Mouse (Mus musculus): ENCODE results near the gene Tmub1. TPM values are rescaled to one million over a fixed set of nuclear protein-coding genes. Genes with fewer than 3 reads are reported as not detected.
A peak's percentile ranks its signal among the peaks of the same experiment; 100 is the strongest.

The Tmub1 gene
- total and polyA plus RNA-seq, 2 experiments from 2014 or later = 16.5 to 36.7 TPM

DNA sequence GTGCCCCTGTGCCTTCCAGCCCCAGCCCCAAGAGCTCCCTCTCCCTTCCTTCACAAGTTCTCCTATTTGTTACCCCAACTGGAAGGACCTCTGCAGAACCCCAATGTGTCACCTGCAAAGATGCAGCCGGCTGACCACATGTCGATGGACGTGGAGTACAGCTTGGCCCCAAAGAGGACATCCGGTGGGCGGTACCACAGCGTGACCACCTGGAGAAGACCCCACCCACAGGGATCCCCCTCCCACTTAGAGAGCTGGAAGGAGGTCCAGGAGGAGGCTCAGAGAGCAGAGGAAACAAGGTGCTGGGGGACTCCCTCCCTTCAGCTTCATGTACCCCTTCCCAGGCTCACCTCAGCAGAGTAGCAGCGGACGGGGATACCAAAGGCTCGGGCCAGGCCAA, 27.3 kb downstream of the Tmub1 start:
- H3K4me1 ChIP-seq (ENCODE audit: control insufficient read depth, insufficient read depth) = peaks cover 8% of the 10 kb centered on the region; the same call in 1 of the 2 replicates
- H3K27ac ChIP-seq (ENCODE audit: low read depth) = no peak overlapping the region
- no peak overlapping the region for H3K4me2 ChIP-seq (ENCODE audit: low read depth, low read length)
- no peaks in the 10 kb centered on the region for H3K9me3 ChIP-seq (replicated peaks; ENCODE audit: control insufficient read depth, low read length)
- ATAC-seq (ENCODE audit: insufficient read depth, low read depth) (no peak), DNase-seq (ENCODE audit: low spot score) (no peak)
- no peak overlapping the region for H3K9ac ChIP-seq (replicated peaks; ENCODE audit: low read depth, low read length)
- WGBS = 89% methylated on average over 9 of the region's 9 CpGs
- no peaks in the 10 kb centered on the region for H3K27me3 ChIP-seq (ENCODE audit: control insufficient read depth, insufficient read depth, low read length)
- H3K36me3 ChIP-seq (replicated peaks; ENCODE audit: control insufficient read depth, insufficient read depth, low read length) = peaks cover 15% of the 10 kb centered on the region; the same call in 1 of the 2 replicates
- H3K4me3 ChIP-seq (ENCODE audit: low read depth, low read length) = no peak overlapping the region
- TF ChIP-seq EP300 (IDR thresholded peaks at IDR 0.05; ENCODE audit: low read depth) (no peak), CTCF (IDR thresholded peaks at IDR 0.05; ENCODE audit: low read depth) (no peak)

DNA sequence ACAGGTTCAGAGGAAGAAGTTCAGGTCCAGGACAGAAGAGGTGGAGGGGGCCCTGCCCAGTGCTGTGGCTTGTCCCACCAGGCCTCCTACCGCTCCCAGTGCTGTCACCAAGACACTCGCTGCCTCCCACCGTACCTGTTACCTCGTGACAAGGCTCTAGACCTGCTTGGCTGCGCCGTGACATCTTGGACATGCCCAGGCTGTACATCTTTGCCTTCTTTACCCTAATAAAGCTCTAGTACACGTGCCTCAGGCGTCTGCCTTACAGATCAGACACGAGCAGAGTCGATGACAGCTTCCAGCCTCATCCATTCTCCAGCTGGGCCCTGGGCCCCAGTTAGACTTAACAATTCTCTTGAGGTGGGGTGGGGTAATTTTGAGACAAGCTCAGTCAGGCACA, 30.1 kb downstream of the Tmub1 start:
- Histone ChIP-seq H3K9me3 (replicated peaks; ENCODE audit: control insufficient read depth, low read length) (no peaks in the 10 kb centered on the region), H3K27me3 (ENCODE audit: control insufficient read depth, insufficient read depth, low read length) (no peaks in the 10 kb centered on the region), H3K4me3 (ENCODE audit: low read depth, low read length) (no peak overlapping the region), H3K27ac (ENCODE audit: low read depth) (no peak overlapping the region), H3K4me1 (ENCODE audit: control insufficient read depth, insufficient read depth) (peaks cover 4% of the 10 kb centered on the region; the same call in 1 of the 2 replicates), H3K9ac (replicated peaks; ENCODE audit: low read depth, low read length) (no peak overlapping the region), H3K36me3 (replicated peaks; ENCODE audit: control insufficient read depth, insufficient read depth, low read length) (peaks cover 15% of the 10 kb centered on the region; the same call in 1 of the 2 replicates), H3K4me2 (ENCODE audit: low read depth, low read length) (no peak overlapping the region)
- ATAC-seq (ENCODE audit: insufficient read depth, low read depth) (no peak), DNase-seq (ENCODE audit: low spot score) (no peak)
- WGBS = 79% methylated on average over 10 of the region's 10 CpGs
- TF ChIP-seq CTCF (IDR thresholded peaks at IDR 0.05; ENCODE audit: low read depth) = no peak
- no peak for TF ChIP-seq EP300 (IDR thresholded peaks at IDR 0.05; ENCODE audit: low read depth)

DNA sequence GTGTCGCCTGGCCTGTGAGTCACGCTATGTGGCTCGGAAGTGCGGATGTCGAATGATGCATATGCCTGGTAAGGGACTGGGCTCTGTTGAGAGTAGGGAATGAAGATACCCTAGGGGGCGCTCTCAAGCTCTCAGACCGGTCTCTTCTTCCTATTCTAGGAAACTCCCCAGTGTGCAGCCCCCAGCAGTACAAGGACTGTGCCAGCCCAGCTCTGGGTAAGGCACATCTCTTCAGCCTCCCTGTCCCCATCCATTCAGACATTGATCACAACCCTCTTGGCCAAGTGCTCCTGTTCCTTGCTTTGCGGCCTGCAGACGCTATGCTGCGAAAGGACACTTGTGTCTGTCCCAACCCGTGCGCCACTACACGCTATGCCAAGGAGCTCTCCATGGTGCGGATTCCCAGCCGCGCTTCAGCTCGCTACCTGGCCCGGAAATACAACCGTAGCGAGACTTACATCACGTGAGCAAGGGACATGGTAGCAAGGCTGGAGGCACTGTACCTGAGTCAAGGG, 31.4 kb downstream of the Tmub1 start:
- H3K27ac ChIP-seq (ENCODE audit: low read depth) = no peak overlapping the region
- peak; percentile 57 for DNase-seq (ENCODE audit: low spot score)
- peak; percentile 76 for ATAC-seq (ENCODE audit: insufficient read depth, low read depth)
- H3K4me3 ChIP-seq (ENCODE audit: low read depth, low read length) = no peak overlapping the region
- no peaks in the 10 kb centered on the region for H3K27me3 ChIP-seq (ENCODE audit: control insufficient read depth, insufficient read depth, low read length)
- no peak overlapping the region for H3K9ac ChIP-seq (replicated peaks; ENCODE audit: low read depth, low read length)
- H3K9me3 ChIP-seq (replicated peaks; ENCODE audit: control insufficient read depth, low read length) = no peaks in the 10 kb centered on the region
- no peak overlapping the region for H3K4me2 ChIP-seq (ENCODE audit: low read depth, low read length)
- WGBS = 2% methylated on average over 21 of the region's 21 CpGs
- H3K36me3 ChIP-seq (replicated peaks; ENCODE audit: control insufficient read depth, insufficient read depth, low read length) = peaks cover 15% of the 10 kb centered on the region; the same call in 1 of the 2 replicates
- peak; percentile 44 for TF ChIP-seq CTCF (IDR thresholded peaks at IDR 0.05; ENCODE audit: low read depth)
- no peak for TF ChIP-seq EP300 (IDR thresholded peaks at IDR 0.05; ENCODE audit: low read depth)
- H3K4me1 ChIP-seq (ENCODE audit: control insufficient read depth, insufficient read depth) = 0 out of 2 replicates have a peak, but pooled peaks cover 3% of the 10 kb centered on the region

DNA sequence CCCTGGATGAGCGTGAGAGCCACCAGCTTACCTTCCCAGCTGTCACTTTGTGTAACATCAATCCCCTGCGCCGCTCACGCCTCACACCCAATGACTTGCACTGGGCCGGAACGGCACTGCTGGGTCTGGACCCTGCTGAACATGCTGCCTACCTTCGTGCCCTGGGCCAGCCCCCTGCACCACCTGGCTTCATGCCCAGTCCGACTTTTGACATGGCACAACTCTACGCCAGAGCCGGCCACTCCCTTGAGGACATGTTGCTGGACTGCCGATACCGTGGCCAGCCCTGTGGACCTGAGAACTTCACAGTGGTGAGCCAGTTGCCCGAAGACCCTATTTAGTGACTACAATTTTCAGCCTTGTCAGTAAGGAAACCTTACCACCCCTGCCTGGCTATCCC, 33.7 kb downstream of the Tmub1 start:
- 77% methylated on average over 13 of the region's 13 CpGs for WGBS
- Histone ChIP-seq H3K9me3 (replicated peaks; ENCODE audit: control insufficient read depth, low read length) (no peaks in the 10 kb centered on the region), H3K4me3 (ENCODE audit: low read depth, low read length) (no peak overlapping the region), H3K4me2 (ENCODE audit: low read depth, low read length) (no peak overlapping the region), H3K27me3 (ENCODE audit: control insufficient read depth, insufficient read depth, low read length) (no peaks in the 10 kb centered on the region), H3K36me3 (replicated peaks; ENCODE audit: control insufficient read depth, insufficient read depth, low read length) (0 out of 2 replicates have a peak, but pooled peaks cover 6% of the 10 kb centered on the region), H3K9ac (replicated peaks; ENCODE audit: low read depth, low read length) (no peak overlapping the region), H3K27ac (ENCODE audit: low read depth) (no peak overlapping the region), H3K4me1 (ENCODE audit: control insufficient read depth, insufficient read depth) (0 out of 2 replicates have a peak, but pooled peaks cover 3% of the 10 kb centered on the region)
- no peak for TF ChIP-seq EP300 (IDR thresholded peaks at IDR 0.05; ENCODE audit: low read depth)
- TF ChIP-seq CTCF (IDR thresholded peaks at IDR 0.05; ENCODE audit: low read depth) = no peak
- DNase-seq (ENCODE audit: low spot score) (no peak), ATAC-seq (ENCODE audit: insufficient read depth, low read depth) (no peak)

DNA sequence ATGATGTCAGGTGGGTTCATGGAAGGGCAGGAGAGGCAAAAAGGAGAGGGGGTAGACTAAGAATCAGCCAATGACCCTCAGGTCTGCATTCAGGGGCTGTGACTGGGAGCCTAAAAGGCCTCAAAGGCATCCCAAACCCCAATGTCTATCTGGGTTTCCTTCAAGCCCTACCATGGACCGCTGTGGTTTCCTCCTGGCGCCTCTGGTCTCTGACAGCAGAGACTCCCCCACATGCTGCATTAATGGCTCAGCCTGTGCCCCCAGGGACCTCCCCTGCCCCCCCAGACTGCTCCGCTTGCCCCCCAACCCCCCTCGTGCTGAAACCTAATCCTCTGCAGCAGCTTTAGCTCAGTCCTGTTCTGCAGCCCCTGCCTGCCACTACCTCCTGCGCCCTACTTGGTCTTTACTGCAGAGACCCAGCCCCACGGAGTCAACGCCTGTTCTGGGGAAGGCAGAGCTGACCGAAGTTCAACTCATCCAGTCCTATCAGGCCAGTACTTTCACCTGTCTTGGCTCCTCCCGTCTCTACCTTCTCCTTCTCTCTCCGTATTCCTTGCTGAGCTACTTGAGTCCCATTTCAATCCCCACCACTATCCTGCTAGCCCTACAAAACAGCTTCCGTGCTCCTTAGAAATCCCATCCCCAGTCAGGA, 34.5 kb downstream of the Tmub1 start, which contains the start of gene Asic3:
Gene Asic3, plus strand, starts transcription at position 351 of the 652 bp plus-strand sequence.
- no peak within 1 kb of the TSS for H3K4me3 ChIP-seq (ENCODE audit: low read depth, low read length)
- no peaks in the 10 kb centered on the region for H3K27me3 ChIP-seq (ENCODE audit: control insufficient read depth, insufficient read depth, low read length)
- H3K27ac ChIP-seq (ENCODE audit: low read depth) = no peak within 1 kb of the TSS
- 0 out of 2 replicates have a peak, but pooled peaks cover 3% of the 10 kb centered on the region for H3K4me1 ChIP-seq (ENCODE audit: control insufficient read depth, insufficient read depth)
- H3K4me2 ChIP-seq (ENCODE audit: low read depth, low read length) = no peak within 1 kb of the TSS
- WGBS = 29% methylated on average over 11 of the region's 11 CpGs
- DNase-seq (ENCODE audit: low spot score) = no peak
- TF ChIP-seq EP300 (IDR thresholded peaks at IDR 0.05; ENCODE audit: low read depth) (no peak), CTCF (IDR thresholded peaks at IDR 0.05; ENCODE audit: low read depth) (no peak)
- no peaks in the 10 kb centered on the region for H3K36me3 ChIP-seq (replicated peaks; ENCODE audit: control insufficient read depth, insufficient read depth, low read length)
- no peak for ATAC-seq (ENCODE audit: insufficient read depth, low read depth)
- H3K9ac ChIP-seq (replicated peaks; ENCODE audit: low read depth, low read length) = no peak within 1 kb of the TSS
- no peaks in the 10 kb centered on the region for H3K9me3 ChIP-seq (replicated peaks; ENCODE audit: control insufficient read depth, low read length)
